Mouse (Mus musculus) bone marrow macrophage, adult 2 months (primary cell): ENCODE results near the gene H2al1d.

Experiments
- CTCF ChIP-seq: IDR thresholded peaks from 2 replicates; pipeline ENCODE4 v1.5.1; 2012; ENCODE audit warnings: low read depth, mild to moderate bottlenecking, low read length, moderate library complexity
- POLR2A ChIP-seq: IDR thresholded peaks from 2 replicates; pipeline ENCODE4 v1.6.1; 2012; ENCODE audit warnings: mild to moderate bottlenecking, low read depth, low read length, borderline replicate concordance

DNA sequence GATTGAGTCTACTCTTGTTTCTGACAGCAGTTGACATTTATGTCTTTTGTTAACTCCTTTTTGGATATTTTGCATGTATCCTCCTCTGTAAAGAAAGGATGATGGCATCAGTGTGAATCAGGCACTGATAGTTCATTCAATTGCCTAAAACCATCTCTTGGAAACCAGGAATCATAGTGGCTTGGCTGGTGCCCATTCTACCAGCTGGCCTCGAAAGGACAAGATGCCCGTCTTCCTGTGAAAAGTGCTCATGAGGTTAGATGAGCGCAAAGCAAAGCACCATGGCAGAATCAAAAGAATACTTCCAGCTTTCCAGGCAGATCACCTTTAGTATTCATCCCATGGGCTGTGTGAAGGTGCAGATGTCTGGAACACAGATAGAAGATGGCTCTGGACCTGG lies 38.1 kb downstream of the H2al1d start:
- TF ChIP-seq POLR2A, result no peak
- TF ChIP-seq CTCF, result no peak
